Mouse (Mus musculus): ENCODE results near the gene Zfp64. TPM values are rescaled to one million over a fixed set of nuclear protein-coding genes. Genes with fewer than 3 reads are reported as not detected.
"Not testable (repeated sequence)": the region's sequence is repeated elsewhere in the genome, so short reads cannot be mapped to it uniquely, and the experiment has no call there.

The Zfp64 gene
- polyA plus RNA-seq, 1 experiment from 2014 or later, result 31.9 TPM

GRCm38 (mm10) chr2:168856638-168857037 is 98.7 kb downstream of the Zfp64 start:
- 68% methylated on average over 7 of the region's 7 CpGs for WGBS
- no peaks in the 10 kb centered on the region for H3K9me3 ChIP-seq
- no peaks in the 10 kb centered on the region for H3K27me3 ChIP-seq (replicated peaks)
- no peak for ATAC-seq
- H3K36me3 ChIP-seq, result no peaks in the 10 kb centered on the region
- H3K4me2 ChIP-seq (replicated peaks), result no peak overlapping the region
- H3K4me3 ChIP-seq (replicated peaks), result no peak overlapping the region
- H3K4me1 ChIP-seq (replicated peaks), result no peaks in the 10 kb centered on the region
- no peak overlapping the region for H3K9ac ChIP-seq
- no peak overlapping the region for H3K27ac ChIP-seq

- no peak for ATAC-seq
- H3K9ac ChIP-seq, result no peak overlapping the region
- no peak overlapping the region for H3K4me3 ChIP-seq (replicated peaks)
- WGBS, result 28% methylated on average over 1 of the region's 1 CpGs
- no peaks in the 10 kb centered on the region for H3K36me3 ChIP-seq
- H3K9me3 ChIP-seq, result no peaks in the 10 kb centered on the region
- H3K27me3 ChIP-seq (replicated peaks), result no peaks in the 10 kb centered on the region
- H3K27ac ChIP-seq, result no peak overlapping the region
- H3K4me1 ChIP-seq (replicated peaks), result no peaks in the 10 kb centered on the region
- no peak overlapping the region for H3K4me2 ChIP-seq (replicated peaks)
Measured at GRCm38 (mm10) chr2:168854777-168855176, 100.6 kb downstream of the Zfp64 start.

GRCm38 (mm10) chr2:168853869-168854268 is 101.5 kb downstream of the Zfp64 start:
- H3K9me3 ChIP-seq; H3K4me1 ChIP-seq (replicated peaks); H3K9ac ChIP-seq; H3K4me3 ChIP-seq (replicated peaks); ATAC-seq; H3K27me3 ChIP-seq (replicated peaks); H3K36me3 ChIP-seq; H3K4me2 ChIP-seq (replicated peaks); H3K27ac ChIP-seq: not testable (repeated sequence)
- 86% methylated on average over 13 of the region's 13 CpGs for WGBS

GRCm38 (mm10) chr2:168851545-168851944 is 103.8 kb downstream of the Zfp64 start:
- Histone ChIP-seq H3K36me3 (no peaks in the 10 kb centered on the region), H3K27me3 (replicated peaks) (no peaks in the 10 kb centered on the region), H3K4me1 (replicated peaks) (0 out of 2 replicates have a peak, but pooled peaks cover 5% of the 10 kb centered on the region), H3K27ac (no peak overlapping the region), H3K9me3 (no peaks in the 10 kb centered on the region), H3K9ac (no peak overlapping the region), H3K4me2 (replicated peaks) (no peak overlapping the region), H3K4me3 (replicated peaks) (no peak overlapping the region)
- 64% methylated on average over 10 of the region's 10 CpGs for WGBS
- ATAC-seq, result no peak

GRCm38 (mm10) chr2:168848553-168848952 is 106.8 kb downstream of the Zfp64 start:
- Histone ChIP-seq H3K27ac (no peak overlapping the region), H3K27me3 (replicated peaks) (no peaks in the 10 kb centered on the region), H3K4me3 (replicated peaks) (no peak overlapping the region), H3K9ac (no peak overlapping the region), H3K9me3 (no peaks in the 10 kb centered on the region), H3K36me3 (no peaks in the 10 kb centered on the region), H3K4me1 (replicated peaks) (0 out of 2 replicates have a peak, but pooled peaks cover 5% of the 10 kb centered on the region), H3K4me2 (replicated peaks) (no peak overlapping the region)
- no peak for ATAC-seq
- 97% methylated on average over 3 of the region's 3 CpGs for WGBS

GRCm38 (mm10) chr2:168846180-168846720 is 109.1 kb downstream of the Zfp64 start:
- no peak overlapping the region for H3K27ac ChIP-seq
- peaks cover 10% of the 10 kb centered on the region for H3K4me1 ChIP-seq (replicated peaks)
- no peaks in the 10 kb centered on the region for H3K36me3 ChIP-seq
- no peak overlapping the region for H3K4me2 ChIP-seq (replicated peaks)
- H3K4me3 ChIP-seq (replicated peaks), result no peak overlapping the region
- peaks cover 10% of the 10 kb centered on the region for H3K27me3 ChIP-seq (replicated peaks)
- no peak for ATAC-seq
- H3K9me3 ChIP-seq, result no peaks in the 10 kb centered on the region
- H3K9ac ChIP-seq, result no peak overlapping the region
- 81% methylated on average over 7 of the region's 7 CpGs for WGBS

Other genes starting within 250 kb of the Zfp64 start
- 23.4 and 24.9 TPM in 2 replicates for gene Atp9a, start 213.2 kb downstream of the Zfp64 start, polyA plus RNA-seq (2015; fragmentation: Nextera tagmentation; extraction: Ambion mirVana)
- gene Sall4, start 187.6 kb downstream of the Zfp64 start, polyA plus RNA-seq (2015; fragmentation: Nextera tagmentation; extraction: Ambion mirVana), result 1.9 and 2.2 TPM in 2 replicates